Mouse (Mus musculus) large intestine, adult 2 months (tissue): ENCODE data around the gene Fam214a. TPM values are rescaled to one million over a fixed set of nuclear protein-coding genes. Genes with fewer than 3 reads are reported as not detected.

Source experiments
- DNase-seq: peaks from one replicate; pipeline ENCODE4 v3.0.0-alpha.2; 2012; ENCODE audit warnings: low read depth, low spot score
- WGBS: fragments of 180-500 bp; shearing (Covaris S2); methylation state at CpG from one replicate; pipeline ENCODE4 v1.1.7; 2018; 5-methylcytosine and 5-hydroxymethylcytosine counted together
- polyA plus RNA-seq: library from polyadenylated mRNA; depleted of rRNA; stranded (reverse); fragments of >200 nt; gene quantifications from 2 replicates; pipeline ENCODE4 v1.2.3, GENCODE M21; 2012

Fam214a gene
- polyA plus RNA-seq, 1 experiment = 3.0 TPM

DNA sequence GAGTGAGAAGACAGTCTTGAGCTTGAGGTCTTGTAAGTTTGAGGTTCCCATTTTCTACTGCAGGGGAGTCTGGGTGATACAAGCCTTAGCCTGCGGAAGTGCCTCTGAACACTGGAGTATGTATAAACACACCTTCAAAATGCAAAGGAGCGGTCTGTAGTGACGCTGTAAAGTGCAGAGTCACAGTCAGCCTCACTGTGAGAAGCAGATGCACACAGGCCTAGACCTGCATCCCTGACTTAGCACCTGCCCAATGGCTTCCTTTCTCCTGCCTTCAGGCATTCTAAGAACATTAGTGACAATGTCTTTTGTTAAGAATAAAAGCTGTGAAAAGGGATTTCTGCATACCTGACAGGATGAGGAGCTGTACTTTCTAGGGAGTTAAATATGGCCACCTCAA lies 66.9 kb downstream of the Fam214a start:
- 92% methylated on average over 3 of the region's 3 CpGs for WGBS
- DNase-seq = no peak

DNA sequence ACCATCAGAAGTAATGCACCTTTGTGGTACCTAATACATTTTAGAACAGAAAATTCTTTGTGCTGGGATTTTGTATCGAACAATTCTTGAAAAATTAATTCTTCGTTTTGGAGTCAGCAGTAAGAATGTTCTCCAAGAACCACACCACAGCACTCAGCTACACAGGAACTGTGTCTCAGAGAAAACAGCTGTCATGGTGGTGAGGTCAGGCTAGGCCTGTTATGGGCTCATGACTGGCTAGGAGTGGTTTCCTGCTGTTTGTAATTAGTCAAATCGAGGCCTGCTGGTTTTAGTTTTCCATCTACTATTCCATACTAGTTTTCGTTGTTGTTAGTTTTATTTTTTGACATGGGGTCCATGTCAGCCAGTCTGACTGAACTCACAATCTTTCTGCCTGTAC lies 67.9 kb downstream of the Fam214a start:
- 80% methylated on average over 4 of the region's 4 CpGs for WGBS
- DNase-seq = no peak

DNA sequence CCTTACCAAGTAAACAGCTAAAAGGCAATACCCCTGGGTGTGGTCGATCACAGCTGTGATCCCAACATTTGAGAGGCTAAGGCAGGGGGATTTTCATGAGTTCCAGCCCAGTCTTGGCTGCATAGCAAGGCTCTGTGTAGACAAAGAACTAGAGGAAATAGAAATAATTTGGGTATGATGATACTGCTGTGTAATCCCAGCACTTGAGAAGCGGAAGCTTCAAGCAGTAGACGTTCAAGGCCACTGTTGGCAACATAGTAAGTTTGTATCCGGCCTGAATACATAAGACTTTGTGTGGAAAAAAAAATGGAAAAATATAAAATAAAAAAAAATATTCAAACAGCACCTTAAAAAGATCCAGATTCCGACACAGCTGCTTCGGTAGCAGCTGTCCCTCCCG lies 69.9 kb downstream of the Fam214a start:
- DNase-seq = no peak
- 59% methylated on average over 7 of the region's 7 CpGs for WGBS

DNA sequence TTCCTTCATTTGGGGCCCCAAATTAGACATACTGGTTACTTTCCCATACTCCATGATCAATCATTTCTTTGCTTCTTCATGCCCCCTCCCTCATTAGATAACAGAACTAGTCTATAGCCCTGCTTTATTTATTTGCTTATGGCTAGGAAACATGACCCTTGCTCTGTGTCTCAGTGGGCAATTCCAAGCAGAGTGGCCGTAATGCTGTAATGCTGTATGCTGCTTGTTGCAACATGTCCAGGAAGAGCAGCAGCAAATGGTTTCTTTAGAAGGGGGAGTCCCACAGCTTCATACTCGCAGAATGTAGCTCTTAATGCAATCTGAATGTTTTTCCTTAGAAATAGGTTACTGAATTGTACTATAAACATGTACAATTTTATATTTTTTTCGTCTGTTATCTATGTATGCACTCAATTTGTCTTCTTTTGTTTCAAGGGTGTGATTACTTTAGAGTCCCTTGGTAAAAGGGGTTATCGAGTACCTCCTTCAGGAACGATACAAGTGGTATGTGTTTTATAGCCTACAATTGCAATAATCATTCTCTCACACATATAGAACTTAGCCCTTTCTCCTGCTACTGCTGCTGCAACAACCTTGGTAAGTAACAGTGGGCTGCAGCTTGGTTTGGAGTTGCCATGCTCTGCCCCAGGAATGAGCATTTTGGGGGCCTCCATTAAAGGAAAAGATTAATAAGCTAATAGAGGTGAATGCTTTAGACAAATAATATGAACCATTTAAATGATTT lies 70.6 kb downstream of the Fam214a start:
- WGBS = 44% methylated on average over 5 of the region's 5 CpGs

DNA sequence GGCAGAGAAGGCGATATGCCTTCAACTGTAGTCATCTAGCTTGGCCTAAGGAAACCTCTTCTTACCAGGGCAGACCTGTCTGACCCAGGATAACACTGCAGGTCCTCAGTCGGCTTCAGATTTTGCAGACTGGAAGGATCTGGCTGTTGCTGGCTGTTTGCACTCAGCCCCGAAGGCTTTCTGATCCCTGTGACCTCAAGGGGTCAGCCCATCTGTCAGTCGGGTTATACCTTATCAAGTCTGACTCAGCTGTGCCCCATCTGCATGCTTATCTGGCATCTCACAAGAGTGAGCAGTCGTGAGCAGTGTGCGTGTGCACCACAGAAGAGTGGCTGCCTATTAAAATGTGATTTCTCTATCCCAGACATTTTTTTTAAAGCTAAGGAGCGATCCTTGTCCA lies 71.4 kb downstream of the Fam214a start:
- no peak for DNase-seq
- WGBS = 65% methylated on average over 7 of the region's 7 CpGs

More for the DNA sequence above, 70.6 kb downstream of the Fam214a start:
- no peak for DNase-seq

DNA sequence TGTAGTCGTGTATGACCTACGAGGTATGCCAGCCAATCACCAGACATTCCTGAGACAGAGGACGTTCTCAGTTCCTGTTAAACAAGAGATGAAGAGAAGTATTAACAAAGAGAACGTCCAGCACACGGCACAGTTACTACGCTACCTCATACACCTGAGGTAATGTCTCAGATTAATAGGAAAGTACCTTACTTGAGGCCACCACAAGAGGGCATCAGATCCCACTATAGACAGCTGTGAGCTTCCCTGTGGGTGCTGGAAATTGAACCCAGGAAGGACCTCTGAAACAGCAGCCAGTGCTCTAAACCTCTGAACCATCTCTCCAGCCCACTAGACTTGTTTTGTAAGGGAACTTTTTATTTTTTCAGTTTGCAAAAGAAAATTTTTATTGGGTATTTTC lies 73.0 kb downstream of the Fam214a start:
- 85% methylated on average over 6 of the region's 6 CpGs for WGBS
- no peak for DNase-seq

DNA sequence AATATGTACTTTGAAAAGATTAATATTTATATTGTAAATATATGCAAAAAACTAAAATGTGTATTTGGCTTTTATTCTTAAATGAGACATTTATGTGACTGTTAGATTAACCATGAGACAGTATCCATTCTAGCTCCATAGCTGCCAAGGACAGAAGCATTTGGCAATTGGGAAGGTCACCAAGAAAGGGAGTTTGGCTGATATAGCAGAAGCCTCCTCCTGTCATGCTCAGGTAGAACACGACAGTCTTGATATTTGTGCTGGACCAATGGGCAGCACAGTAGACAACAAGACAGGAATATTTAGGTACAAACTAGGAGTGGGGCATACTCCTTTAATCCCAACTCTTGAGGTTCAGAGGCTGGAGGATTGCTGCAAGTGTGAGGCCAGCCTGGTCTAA lies 79.7 kb downstream of the Fam214a start:
- 98% methylated on average over 1 of the region's 1 CpGs for WGBS
- DNase-seq = no peak

DNA sequence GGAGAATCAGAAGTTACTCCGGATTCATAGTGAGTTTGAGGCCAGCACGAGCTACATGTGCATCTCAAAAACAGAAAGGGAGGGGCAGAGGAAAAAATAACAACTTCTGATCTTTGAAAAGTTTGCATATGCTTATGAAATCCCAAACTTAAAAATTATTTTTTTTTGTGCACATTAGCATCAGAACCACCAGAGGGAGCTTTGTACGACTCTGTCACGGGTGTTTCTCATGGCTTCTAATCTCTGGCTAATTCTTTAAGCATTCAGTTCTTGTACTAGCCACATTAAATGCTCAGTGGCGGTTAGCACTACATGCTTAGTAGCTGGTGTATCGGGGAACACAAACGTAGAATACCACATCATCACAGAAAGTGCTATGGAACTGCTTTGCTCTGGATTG lies 80.5 kb downstream of the Fam214a start:
- DNase-seq = no peak
- WGBS = 53% methylated on average over 7 of the region's 7 CpGs

DNA sequence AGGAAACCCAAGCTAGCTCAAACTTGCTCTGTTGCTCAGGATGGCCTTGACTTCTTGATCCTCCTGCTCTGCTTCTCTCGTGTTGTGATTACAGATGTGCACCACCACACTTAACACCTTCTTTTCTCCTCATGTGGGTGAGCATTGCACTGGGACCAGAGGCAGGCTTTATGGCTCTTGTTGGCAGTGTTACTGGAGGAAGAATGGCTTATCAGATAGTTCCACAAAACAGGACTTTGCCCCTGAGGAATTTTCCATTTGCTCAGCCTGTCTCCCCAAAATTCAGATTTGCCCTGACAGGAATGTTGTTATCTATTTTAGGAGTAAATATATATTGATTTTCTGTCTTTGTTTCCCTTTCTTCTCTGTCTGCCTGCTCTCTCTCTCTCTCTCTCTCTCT lies 82.0 kb downstream of the Fam214a start:
- 9% methylated on average over 1 of the region's 1 CpGs for WGBS
- DNase-seq = peak; percentile 52

DNA sequence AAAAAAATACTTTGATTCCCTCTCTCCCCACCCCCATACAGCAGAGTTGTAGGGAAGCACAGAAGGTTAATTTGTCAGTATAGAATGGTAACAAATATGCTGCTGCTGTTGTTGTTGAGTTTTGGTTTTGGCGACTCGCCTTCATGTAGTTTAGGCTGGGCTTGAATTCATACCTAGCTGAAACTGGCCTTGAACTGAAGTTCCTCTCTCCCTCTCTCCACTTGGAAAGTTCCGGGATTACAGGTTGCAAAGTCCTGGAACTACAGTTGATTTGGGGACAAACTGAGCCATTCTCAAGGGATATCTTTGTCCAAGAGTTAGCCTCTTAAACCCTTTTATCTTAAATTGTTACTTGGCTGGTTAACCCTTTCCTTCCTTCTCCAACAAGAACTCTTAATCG lies 83.3 kb downstream of the Fam214a start:
- 73% methylated on average over 4 of the region's 4 CpGs for WGBS
- no peak for DNase-seq

DNA sequence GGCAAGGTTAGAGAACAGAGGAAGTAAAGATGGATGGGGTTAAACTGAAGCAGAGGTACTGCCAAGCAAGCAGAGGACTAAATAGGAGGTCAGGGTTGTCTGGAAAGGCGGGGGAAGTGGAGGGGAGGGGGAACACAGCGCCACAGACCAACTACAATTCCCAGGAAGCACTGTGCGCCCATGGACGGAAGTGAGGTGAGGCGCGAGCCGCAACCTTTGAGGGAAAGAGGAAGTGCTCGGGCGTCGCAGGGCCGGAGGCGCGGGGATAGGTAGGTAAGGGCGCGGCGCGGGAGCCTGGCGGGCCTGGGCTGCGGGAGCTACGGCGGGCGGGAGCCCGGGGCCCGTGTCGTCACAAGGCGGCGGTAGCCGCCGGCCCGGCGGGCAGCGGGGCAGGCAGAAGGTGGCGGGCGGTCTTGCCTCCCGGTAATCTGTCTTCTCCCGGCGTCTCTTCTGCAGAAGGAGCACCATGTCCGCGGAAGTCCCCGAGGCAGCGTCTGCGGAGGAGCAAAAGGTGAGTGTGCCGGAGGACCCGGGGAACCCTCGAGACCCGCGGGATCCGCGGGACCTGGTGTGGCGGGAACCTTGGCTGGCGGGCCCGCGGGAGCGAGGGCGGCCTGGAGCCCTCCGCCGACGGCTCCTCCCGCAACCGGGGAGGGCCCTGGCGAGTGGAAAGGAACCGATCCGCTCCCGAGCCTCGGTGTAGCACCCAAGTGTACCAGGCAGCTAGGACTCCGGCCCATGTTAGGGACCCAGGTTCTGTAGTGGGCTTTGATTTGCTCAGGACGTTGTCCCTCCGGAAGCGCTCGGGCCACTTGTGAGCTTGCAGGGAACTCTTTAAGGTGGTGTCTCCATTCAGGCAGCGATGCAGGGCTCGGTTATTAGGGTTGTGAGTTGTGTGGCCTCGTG lies 85.0 kb downstream of the Fam214a start, which contains the start of gene Arpp19:
Gene Arpp19 (plus strand): TSS at position 164 of the 906 bp plus-strand sequence.
- peak; percentile 51 for DNase-seq
- under 1% methylated on average over 70 of the region's 73 CpGs for WGBS

DNA sequence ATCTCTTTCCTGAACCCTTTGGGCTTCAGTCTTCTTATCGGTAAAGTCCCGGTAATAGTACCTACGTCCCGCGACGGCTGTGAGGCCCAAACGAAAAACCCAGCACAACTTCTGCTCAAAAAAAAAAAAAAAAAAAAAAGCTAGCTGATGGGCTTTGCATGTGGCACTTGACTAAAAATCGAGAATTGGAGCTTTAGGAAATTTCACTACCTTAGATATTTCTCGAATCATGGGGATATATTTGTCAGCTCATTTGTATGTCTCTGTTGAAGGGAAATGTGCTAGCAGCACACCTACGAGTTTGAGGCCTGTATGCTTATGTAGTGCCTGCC lies 85.6 kb downstream of the Fam214a start:
- DNase-seq = no peak
- 1% methylated on average over 10 of the region's 10 CpGs for WGBS

DNA sequence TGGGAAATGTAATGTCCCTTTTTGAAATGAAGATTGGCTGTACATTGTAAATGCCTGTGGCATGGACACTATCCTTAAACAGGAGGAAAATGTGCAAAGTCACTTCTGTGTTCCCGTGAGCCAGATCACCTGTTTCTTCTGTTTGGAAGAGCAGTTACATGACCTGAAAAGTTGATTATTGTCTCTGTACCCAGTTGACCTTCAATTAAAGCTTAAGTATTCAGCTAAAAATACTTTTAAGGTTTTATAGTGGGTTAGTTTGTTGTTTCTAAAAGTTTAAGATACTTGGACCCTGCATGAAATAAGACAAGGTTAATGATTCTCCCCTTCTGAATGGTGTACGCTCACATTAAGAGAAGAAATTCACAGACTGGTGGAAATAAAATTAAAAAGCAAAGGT lies 87.9 kb downstream of the Fam214a start:
- no peak for DNase-seq
- WGBS = 51% methylated on average over 2 of the region's 2 CpGs

DNA sequence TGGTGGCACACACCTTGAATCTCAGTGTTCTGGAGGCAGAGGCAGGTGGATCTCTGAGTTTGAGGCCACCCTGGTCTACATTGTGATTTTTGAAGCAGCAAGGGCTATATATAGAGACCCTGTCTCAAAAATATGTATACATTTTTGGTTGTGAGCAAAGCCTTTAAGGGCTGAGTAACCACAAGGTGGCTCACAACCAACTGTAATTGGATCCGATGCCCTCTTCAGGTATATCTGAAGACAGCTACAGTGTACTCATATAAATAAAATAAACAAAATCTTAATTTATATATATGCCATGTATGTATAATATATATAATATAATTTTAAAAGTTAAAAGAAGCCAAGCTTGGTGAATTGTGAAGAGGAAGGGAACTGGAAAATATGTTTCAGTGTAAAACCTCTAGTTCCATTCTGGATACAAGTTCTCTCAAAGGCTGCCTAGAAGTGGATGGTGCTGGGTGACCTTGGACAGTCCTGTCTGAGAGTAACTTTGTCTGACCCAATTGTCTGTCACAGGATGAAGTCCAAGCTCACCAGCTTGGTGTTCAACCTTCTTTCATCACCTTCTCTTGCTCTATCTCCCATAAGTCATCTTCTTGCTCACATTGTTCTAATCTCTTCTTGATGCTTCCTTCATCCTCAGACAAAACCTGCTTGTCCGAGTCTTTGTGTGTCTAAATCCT lies 89.3 kb downstream of the Fam214a start:
- DNase-seq = no peak
- WGBS = 57% methylated on average over 2 of the region's 2 CpGs

DNA sequence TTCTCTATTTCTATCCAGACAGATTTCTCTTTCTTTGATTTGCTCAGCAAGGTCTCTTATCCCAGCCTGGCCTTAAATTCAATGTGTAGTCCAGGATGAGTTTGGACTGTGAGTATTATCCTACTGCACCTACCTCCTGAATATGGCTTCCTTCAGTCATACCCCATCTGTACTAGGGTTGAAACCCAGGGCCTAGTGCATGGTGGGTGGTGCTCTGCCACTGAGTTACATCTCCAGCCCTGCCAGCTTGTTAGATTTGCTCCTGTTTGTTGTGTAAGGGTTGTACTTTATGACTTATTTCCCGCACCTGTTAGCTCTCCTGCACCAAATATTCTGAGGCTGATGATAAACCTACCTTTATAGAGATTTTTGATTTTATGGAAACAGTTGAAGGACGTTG lies 90.5 kb downstream of the Fam214a start:
- WGBS = 39% methylated on average over 2 of the region's 2 CpGs
- DNase-seq = no peak

DNA sequence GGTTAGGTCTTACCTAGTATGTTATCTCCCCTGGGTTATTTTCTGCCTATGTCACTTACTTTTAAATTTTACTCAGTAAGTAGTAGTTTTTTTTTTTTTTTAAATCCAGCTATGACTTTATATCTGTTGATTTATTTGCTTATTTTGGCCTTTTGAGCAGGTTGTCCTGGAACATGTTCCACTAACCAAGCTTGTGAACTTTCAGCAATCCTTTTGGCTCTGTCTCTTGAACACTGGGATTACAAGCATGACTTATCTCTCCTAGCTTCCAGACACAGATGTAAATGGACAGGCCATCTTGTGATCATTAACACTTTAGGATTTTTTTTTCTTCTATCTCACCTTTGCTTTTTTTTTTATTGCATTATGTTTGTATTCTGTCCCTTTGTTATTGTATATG lies 94.4 kb downstream of the Fam214a start:
- no peak for DNase-seq

DNA sequence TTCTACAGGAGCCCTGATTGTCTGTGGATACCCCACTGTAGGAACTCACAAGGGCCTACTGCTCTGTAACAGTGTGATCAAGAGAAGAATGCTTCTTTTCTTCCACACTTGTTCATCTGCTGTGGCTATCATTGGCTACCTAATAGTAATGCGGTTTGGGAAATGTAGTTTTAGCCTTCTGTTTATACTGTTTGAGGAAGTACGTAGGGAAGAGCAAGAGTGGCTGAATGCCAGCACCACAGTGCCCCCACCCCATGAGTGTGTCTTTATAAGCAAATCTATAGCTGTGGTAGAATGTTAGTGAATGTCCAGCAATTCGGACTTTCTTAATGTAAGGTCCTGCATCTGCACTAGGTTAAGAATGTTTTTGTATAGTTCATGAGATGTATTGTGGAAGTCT lies 96.4 kb downstream of the Fam214a start:
- WGBS = 29% methylated on average over 3 of the region's 3 CpGs
- DNase-seq = no peak

DNA sequence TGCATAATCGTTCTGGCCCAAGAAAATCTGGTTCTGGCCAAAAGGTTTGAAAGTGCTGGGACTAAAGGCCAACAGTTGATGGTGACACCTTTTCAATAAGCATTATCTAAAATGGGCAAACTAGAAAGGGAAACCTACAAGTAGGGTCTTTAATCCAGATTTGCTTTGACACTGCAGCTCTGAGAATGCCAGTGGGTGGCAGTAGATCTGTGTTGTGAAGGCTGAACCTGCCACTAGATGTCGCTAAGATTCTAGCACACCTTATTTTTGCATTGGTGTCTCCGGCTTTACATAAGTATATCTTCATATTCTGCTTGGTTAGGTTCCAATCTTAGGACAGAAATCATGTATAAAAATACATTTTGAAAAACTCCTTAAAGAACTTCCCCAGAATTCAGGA lies 97.3 kb downstream of the Fam214a start:
- 14% methylated on average over 3 of the region's 3 CpGs for WGBS
- DNase-seq = no peak

DNA sequence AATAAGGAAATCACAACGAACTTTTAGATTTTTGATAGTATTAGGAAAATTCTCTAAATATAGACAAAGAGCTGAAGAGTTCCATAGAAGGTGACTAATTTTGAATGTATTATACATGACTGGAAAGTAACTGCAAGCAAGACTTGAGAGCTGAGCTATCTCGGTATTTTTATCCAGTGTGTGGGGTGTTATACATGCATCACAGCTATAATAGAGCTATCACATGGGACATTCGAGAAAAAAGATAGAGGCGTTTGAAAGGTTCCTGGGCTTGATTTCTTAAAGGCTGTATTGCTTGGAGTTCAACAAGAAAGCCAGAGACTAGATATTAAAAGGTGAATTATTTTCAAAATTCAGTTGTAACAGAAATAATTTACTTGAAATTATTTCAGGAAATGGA lies 99.2 kb downstream of the Fam214a start:
- DNase-seq = no peak
- 76% methylated on average over 4 of the region's 4 CpGs for WGBS

DNA sequence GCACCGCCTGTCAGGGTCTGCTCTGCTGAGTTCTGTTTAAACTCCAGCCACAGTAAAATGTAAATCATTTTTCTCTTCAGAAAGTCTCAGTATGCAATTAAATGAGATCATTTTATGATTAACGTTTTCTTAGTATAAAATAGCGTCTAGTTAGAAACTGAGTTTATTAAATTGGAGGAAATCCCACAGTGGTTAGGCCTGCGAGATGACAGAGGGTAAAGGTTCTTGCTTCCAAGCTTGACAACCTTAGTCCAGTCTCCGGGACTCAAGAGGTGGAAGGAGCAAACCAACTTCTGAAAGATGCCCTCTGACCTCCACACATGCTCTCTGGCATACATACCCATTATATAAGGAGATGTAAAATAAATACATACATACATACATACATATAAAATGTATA lies 102.4 kb downstream of the Fam214a start:
- 71% methylated on average over 5 of the region's 5 CpGs for WGBS

More for the DNA sequence above, 102.4 kb downstream of the Fam214a start:
- no peak for DNase-seq
